Mouse (Mus musculus) neural tube, embryonic 12.5 days (tissue): ENCODE data around the gene Tll1. TPM values are rescaled to one million over a fixed set of nuclear protein-coding genes. Genes with fewer than 3 reads are reported as not detected.
A peak's percentile ranks its signal among the peaks of the same experiment; 100 is the strongest.

Source experiments
- ATAC-seq: fragments of 200-750 bp; cut with Nextera tagmentation; 2 replicates; pipeline ENCODE4 v1.8.0; 2017; ENCODE audit warnings: low read depth, mild to moderate bottlenecking, moderate TSS enrichment, moderate library complexity; ENCODE audit not compliant: low FRiP score
- H3K27ac ChIP-seq: fragments of 300-500 bp; sonication (generic); 2 replicates; pipeline ENCODE4 v1.5.1; 2016
- H3K27me3 ChIP-seq: fragments of 300-500 bp; sonication (generic); replicated peaks from 2 replicates; pipeline ENCODE4 v1.6.1; 2016; ENCODE audit warnings: mild to moderate bottlenecking
- H3K36me3 ChIP-seq: fragments of 300-500 bp; sonication (generic); 2 replicates; pipeline ENCODE4 v1.6.1; 2016; ENCODE audit warnings: mild to moderate bottlenecking
- H3K4me1 ChIP-seq: fragments of 300-500 bp; sonication (generic); 2 replicates; pipeline ENCODE4 v1.6.1; 2016
- H3K4me2 ChIP-seq: fragments of 300-500 bp; sonication (generic); replicated peaks from 2 replicates; pipeline ENCODE4 v1.6.1; 2016; ENCODE audit warnings: mild to moderate bottlenecking
- H3K4me3 ChIP-seq: fragments of 300-500 bp; sonication (generic); 2 replicates; pipeline ENCODE4 v1.5.1; 2016
- H3K9ac ChIP-seq: fragments of 300-500 bp; sonication (generic); 2 replicates; pipeline ENCODE4 v1.6.1; 2016; ENCODE audit warnings: mild to moderate bottlenecking
- H3K9me3 ChIP-seq: fragments of 300-500 bp; sonication (generic); 2 replicates; pipeline ENCODE4 v1.6.1; 2016; ENCODE audit warnings: mild to moderate bottlenecking
- WGBS: fragments of 180-500 bp; shearing (Covaris S2); methylation state at CpG from one replicate; pipeline ENCODE4 v1.1.7; 2016; 5-methylcytosine and 5-hydroxymethylcytosine counted together
- polyA plus RNA-seq: library from polyadenylated mRNA; unstranded; fragments of >200 nt; fragmentation: Nextera tagmentation; extraction: Ambion mirVana; gene quantifications from 2 replicates; pipeline ENCODE4 v1.2.1, GENCODE M21; 2016

The Tll1 gene
- polyA plus RNA-seq = 1.9 and 2.7 TPM in 2 replicates

DNA sequence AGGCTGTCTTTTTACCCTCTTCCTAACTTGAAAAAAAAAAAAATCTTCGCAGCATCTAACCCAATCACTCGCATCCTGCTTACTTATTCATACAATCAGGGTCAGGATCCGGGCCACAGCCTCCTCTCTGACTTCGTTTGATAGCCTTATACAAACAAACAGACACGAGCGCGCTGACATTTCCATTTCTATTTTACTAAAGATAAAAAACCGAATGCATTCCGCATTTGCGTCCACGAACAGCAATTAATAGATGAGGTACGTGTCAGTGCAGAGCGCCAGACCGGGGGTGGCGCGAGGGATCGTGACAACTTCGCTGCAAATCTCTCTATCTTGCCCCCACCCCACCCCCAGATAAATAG, at the start of gene Tll1:
Gene Tll1 (minus strand): TSS at position 248 of the 362 bp plus-strand sequence.
- no peak within 1 kb of the TSS for H3K27ac ChIP-seq
- 0 out of 2 replicates have a peak, but pooled peaks cover 4% of the 10 kb centered on the region for H3K27me3 ChIP-seq
- H3K4me3 ChIP-seq = peak within 1 kb of the TSS; percentile 64
- H3K9ac ChIP-seq = peak within 1 kb of the TSS; percentile 73
- H3K36me3 ChIP-seq = no peaks in the 10 kb centered on the region
- ATAC-seq = no peak; the same call in 1 of the 2 replicates
- H3K4me1 ChIP-seq = peaks cover 14% of the 10 kb centered on the region
- no peaks in the 10 kb centered on the region for H3K9me3 ChIP-seq
- under 1% methylated on average over 18 of the region's 18 CpGs for WGBS
- H3K4me2 ChIP-seq = peak within 1 kb of the TSS; percentile 97

DNA sequence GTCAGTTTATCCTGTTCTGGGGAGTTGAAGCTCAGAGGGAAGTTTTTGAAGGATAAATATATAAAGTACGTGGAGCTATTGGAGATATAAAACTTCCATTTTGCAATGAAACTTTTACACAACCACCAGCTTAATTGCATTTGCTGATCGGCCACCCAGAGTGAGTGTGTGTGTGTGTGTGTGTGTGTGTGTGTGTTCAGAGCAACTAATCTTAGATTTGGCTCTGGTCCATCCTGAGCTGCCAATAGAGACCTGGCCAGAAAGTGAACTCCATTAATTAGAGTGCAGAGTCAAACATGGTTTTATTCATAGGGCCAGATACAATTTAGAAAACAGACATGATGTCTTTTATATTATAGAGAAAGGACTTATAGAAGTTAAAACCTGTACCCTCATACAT, 32.6 kb upstream of the Tll1 start:
- Histone ChIP-seq H3K4me2 (no peak overlapping the region), H3K9ac (no peak overlapping the region), H3K4me1 (no peaks in the 10 kb centered on the region), H3K4me3 (no peak overlapping the region), H3K36me3 (no peaks in the 10 kb centered on the region), H3K27me3 (no peaks in the 10 kb centered on the region), H3K27ac (no peak overlapping the region), H3K9me3 (no peaks in the 10 kb centered on the region)
- 90% methylated on average over 2 of the region's 2 CpGs for WGBS
- ATAC-seq = no peak

DNA sequence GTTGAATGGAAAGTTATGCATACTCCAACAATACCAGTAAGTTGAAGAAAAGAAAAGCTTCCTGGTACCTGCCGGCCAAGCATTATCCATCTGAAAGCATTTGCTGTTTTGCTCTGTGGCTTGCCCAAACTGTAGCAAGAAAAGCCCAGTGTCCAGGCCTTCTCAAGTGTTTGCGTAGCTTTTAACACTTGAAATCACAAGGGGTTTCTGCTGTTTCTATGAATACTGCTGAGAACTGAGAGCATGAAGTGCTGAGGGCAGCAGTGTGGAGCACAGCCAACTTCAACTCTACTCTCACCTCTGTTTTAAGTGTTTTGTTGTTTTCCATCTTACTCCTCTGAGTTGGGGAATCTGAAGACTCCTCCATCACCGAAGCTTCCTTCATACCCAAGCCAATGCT, 15.5 kb upstream of the Tll1 start:
- Histone ChIP-seq H3K9ac (no peak overlapping the region), H3K4me2 (no peak overlapping the region), H3K4me1 (no peaks in the 10 kb centered on the region), H3K27me3 (no peaks in the 10 kb centered on the region), H3K9me3 (no peaks in the 10 kb centered on the region), H3K36me3 (no peaks in the 10 kb centered on the region), H3K4me3 (no peak overlapping the region), H3K27ac (no peak overlapping the region)
- WGBS = 92% methylated on average over 3 of the region's 3 CpGs
- ATAC-seq = no peak

DNA sequence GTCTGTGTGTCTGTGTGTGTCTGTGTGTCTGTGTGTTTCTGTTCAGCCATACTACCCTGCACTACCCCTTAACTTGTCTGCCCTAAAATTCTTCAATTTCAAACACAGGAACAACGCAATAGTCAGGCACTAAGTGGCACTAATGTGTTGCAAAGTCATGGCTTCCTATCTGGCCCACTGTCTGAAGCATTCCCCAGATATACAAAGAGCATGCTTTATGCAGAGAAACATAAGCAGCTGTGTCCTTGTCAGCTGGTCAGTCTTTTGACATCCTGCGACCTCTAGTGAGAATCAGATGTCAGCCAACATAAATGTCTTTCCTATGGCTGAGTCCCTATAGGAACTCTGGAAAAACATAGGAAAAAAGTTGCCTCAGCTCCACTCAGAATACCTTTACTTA, 11.6 kb upstream of the Tll1 start:
- 52% methylated on average over 2 of the region's 2 CpGs for WGBS
- no peak for ATAC-seq

DNA sequence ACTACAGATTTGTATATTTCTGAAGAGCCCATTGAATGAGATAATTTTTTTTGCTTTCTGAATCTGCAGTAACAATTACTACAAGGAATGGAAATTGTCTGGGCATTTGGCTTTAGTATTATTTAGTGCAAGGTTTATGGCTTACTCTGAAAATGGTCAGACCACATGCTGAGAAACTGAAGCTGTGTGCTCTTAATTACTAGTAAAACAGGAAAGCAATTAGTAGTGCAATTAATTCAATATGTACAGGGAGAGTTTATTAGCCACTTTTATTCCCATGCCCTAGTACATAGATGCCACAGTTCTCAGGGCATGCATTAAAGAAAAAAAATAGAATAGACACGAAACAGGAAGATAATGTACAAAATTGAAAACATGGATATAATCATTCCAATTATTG, 10.2 kb upstream of the Tll1 start:
- Histone ChIP-seq H3K4me1 (no peaks in the 10 kb centered on the region; the same call in 1 of the 2 replicates), H3K9me3 (no peaks in the 10 kb centered on the region), H3K4me2 (no peak overlapping the region), H3K27ac (no peak overlapping the region), H3K9ac (no peak overlapping the region), H3K4me3 (no peak overlapping the region), H3K27me3 (no peaks in the 10 kb centered on the region), H3K36me3 (no peaks in the 10 kb centered on the region)
- ATAC-seq = no peak
- WGBS = 76% methylated on average over 1 of the region's 1 CpGs

More for the DNA sequence above, 11.6 kb upstream of the Tll1 start:
- Histone ChIP-seq H3K27me3 (no peaks in the 10 kb centered on the region), H3K36me3 (no peaks in the 10 kb centered on the region), H3K27ac (no peak overlapping the region), H3K4me3 (no peak overlapping the region), H3K9ac (no peak overlapping the region), H3K9me3 (no peaks in the 10 kb centered on the region), H3K4me1 (no peaks in the 10 kb centered on the region; the same call in 1 of the 2 replicates), H3K4me2 (no peak overlapping the region)

DNA sequence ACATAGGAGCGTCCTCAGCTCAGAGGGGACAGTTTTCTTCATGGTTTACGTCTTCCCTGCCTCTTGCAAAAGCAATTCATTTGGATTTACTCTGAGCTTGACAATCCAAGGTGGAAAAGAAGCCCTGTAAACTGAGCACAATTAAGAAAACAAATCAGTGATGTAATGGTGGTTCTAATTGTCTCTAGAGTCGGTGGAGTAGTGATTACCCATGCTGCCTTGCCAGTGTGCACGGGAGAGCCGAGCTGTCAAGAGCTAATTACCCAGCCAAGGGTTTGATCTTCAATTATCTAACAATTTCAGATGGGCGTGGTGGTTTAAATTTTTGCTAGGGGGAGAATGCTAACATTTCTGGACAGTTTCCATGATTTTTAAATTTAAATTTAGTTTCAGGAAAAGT, 9.3 kb upstream of the Tll1 start:
- Histone ChIP-seq H3K36me3 (no peaks in the 10 kb centered on the region), H3K4me3 (no peak overlapping the region), H3K27ac (no peak overlapping the region), H3K27me3 (no peaks in the 10 kb centered on the region), H3K9me3 (no peaks in the 10 kb centered on the region), H3K4me2 (no peak overlapping the region), H3K4me1 (no peaks in the 10 kb centered on the region; the same call in 1 of the 2 replicates), H3K9ac (no peak overlapping the region)
- peak; percentile 56; the same call in 1 of the 2 replicates for ATAC-seq
- 35% methylated on average over 6 of the region's 6 CpGs for WGBS

DNA sequence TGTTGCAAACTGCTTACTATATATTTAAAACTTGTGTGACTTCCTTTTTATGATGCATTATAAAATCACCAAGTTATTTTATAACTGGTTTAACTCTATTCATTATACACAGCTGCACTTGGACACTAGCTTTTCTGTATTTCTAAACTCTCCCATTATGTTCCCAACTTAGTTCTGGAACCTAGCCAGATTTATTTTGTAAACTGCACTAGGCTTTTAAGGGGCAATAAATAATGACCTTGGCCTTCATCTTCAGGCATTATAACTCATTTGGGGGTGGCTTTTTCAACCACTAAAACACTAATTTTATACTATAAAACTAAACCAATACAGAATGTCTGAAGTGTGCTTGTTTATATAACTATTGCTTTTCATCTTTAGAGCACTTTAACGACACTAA, 8.8 kb upstream of the Tll1 start:
- H3K36me3 ChIP-seq = no peaks in the 10 kb centered on the region
- no peaks in the 10 kb centered on the region; the same call in 1 of the 2 replicates for H3K4me1 ChIP-seq
- no peaks in the 10 kb centered on the region for H3K27me3 ChIP-seq
- no peak overlapping the region for H3K4me3 ChIP-seq
- no peak overlapping the region for H3K9ac ChIP-seq
- no peak overlapping the region for H3K4me2 ChIP-seq
- H3K27ac ChIP-seq = no peak overlapping the region
- WGBS = 63% methylated on average over 1 of the region's 1 CpGs
- no peak for ATAC-seq
- no peaks in the 10 kb centered on the region for H3K9me3 ChIP-seq

DNA sequence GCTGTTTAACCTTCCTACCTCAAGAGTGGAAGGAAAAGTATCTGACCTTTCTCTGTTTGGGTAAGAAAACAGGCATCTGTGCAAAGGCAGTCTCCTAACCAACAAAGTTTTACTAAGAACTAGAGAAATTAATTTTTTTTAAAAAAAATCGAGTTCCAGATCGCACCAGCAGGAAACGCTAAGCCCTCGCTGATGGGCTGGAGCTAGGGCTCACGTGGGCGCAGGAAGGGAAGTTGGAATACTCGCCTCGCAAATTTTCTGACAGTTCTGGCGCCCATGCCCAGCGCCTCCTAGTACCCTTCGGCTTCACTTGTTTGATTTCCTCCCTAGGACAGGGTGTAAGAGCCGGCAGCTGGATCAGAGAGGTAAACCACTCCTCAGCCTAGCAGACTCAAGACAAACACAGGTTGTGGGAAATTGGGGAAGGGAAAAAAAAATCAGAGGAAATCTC, 365 bp upstream of the Tll1 start:
- 0 out of 2 replicates have a peak, but pooled peaks cover 4% of the 10 kb centered on the region for H3K27me3 ChIP-seq
- H3K9me3 ChIP-seq = no peaks in the 10 kb centered on the region
- ATAC-seq = no peak
- no peak overlapping the region for H3K27ac ChIP-seq
- WGBS = under 1% methylated on average over 12 of the region's 12 CpGs
- no peaks in the 10 kb centered on the region for H3K36me3 ChIP-seq
- H3K4me1 ChIP-seq = peaks cover 14% of the 10 kb centered on the region
- peak overlapping the region; percentile 73; the same call in 1 of the 2 replicates for H3K9ac ChIP-seq
- H3K4me3 ChIP-seq = peak overlapping the region; percentile 64
- H3K4me2 ChIP-seq = peak overlapping the region; percentile 97

DNA sequence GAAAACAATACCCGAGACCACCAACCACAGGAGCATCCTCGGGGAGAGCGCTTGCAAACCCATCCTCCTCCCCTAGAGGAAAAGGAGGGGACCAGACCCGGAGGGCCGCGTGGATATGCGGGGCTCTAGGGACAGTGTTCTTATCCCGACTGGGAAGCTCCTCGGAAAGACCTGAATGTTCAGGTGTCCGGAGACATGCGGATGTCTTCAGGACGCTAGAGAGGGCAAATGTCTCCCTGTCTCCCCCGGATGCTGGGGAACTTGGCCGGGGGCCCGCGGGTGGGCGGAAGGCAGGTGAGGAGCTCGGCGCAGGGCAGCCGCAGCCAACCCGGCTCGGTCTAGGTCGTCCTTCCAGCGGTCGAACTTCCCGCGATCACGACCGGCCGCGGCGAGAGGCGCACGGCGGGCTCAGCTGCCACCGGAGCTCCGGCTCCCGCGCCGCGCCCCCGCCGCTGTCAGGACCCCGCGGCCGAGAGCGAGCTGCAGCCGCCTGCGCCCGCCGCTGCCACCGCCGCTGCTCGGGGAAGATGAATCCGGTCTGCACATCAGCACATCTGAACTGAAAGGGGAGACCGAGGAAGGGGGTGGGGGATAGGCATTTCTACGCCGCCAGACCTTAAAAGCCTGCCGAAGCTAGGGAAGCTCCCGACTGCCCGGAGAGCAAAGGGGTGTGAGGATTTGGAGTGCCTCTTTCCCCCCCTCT, 599 bp downstream of the Tll1 start:
- no peak overlapping the region for H3K27ac ChIP-seq
- peak overlapping the region; percentile 64 for H3K4me3 ChIP-seq
- ATAC-seq = peak; percentile 81
- under 1% methylated on average over 61 of the region's 61 CpGs for WGBS
- peak overlapping the region; percentile 73 for H3K9ac ChIP-seq
- peaks cover 14% of the 10 kb centered on the region for H3K4me1 ChIP-seq
- peak overlapping the region; percentile 97 for H3K4me2 ChIP-seq
- 0 out of 2 replicates have a peak, but pooled peaks cover 4% of the 10 kb centered on the region for H3K27me3 ChIP-seq
- no peaks in the 10 kb centered on the region for H3K36me3 ChIP-seq
- no peaks in the 10 kb centered on the region for H3K9me3 ChIP-seq

DNA sequence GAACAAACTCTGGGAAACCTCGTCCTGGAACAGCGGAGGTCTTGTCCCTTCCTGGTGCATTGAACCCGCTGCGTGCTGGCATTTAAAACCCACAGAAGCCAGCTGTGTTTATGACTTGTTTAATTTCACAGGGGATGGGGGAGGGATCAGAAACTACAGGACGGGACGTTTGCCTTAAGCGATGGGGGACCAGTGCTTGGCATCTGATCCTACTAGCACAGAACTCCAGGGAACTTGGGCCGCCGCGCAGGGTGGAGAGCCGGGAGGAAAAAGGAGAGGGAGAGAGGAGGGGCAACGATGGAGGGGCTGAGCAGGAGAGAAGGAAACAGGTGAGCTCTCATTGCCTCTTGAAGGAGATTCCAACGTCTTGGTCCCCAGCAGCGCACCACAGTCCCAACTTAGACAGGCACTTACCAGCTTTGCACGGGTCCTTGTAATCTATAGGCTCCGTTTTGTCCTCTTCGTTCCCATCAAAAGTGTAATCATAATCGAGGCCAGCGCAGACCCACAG, 1.2 kb downstream of the Tll1 start:
- Histone ChIP-seq H3K9me3 (no peaks in the 10 kb centered on the region), H3K27ac (no peak overlapping the region), H3K4me2 (peak overlapping the region; percentile 97), H3K9ac (peak overlapping the region; percentile 73; the same call in 1 of the 2 replicates), H3K4me1 (peaks cover 14% of the 10 kb centered on the region), H3K4me3 (peak overlapping the region; percentile 64), H3K27me3 (0 out of 2 replicates have a peak, but pooled peaks cover 4% of the 10 kb centered on the region), H3K36me3 (no peaks in the 10 kb centered on the region)
- ATAC-seq = peak; percentile 36
- WGBS = 1% methylated on average over 19 of the region's 19 CpGs

DNA sequence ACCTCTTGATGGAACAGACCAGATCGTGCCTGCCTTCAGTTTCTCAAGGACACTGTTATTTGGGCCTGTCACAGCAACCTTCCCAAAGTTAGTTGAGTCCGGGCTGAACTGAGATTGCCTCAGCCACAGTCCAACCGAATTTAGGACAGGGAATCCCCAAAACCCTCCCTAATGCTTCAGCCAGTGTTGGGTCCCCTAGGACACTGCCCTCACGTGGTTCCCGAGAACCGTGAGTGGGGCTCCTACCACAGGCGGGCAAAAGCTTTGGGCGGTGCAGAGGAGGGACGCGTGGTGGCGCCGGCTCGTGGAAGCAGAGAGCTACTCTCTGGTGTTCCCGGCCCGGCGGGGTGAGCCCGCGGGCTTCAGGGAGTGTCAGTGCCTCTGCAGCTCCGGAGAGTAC, 1.9 kb downstream of the Tll1 start:
- Histone ChIP-seq H3K4me1 (peaks cover 14% of the 10 kb centered on the region), H3K9ac (no peak overlapping the region), H3K36me3 (no peaks in the 10 kb centered on the region), H3K4me3 (no peak overlapping the region), H3K27ac (no peak overlapping the region), H3K27me3 (0 out of 2 replicates have a peak, but pooled peaks cover 4% of the 10 kb centered on the region), H3K9me3 (no peaks in the 10 kb centered on the region), H3K4me2 (peak overlapping the region; percentile 97)
- peak; percentile 74 for ATAC-seq
- WGBS = 2% methylated on average over 19 of the region's 19 CpGs

DNA sequence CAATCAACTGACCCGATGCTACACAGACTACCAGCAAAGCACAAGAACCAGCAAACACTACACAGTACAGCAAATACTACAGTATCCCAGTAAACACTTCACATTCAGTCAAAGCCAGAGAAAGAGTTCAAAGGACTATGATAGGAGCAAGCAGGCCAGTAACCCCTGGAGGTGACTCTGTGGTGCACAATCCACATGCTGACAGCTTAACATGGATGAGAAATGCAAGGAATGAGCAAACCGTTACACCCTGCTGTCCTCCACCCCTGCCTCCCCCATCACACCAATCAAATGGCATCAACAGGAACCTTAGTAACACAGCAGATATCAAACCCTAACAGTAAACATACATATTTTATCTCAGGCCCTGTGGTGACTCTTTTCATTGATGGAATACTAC, 7.7 kb downstream of the Tll1 start:
- 78% methylated on average over 2 of the region's 2 CpGs for WGBS
- Histone ChIP-seq H3K4me1 (no peaks in the 10 kb centered on the region), H3K9me3 (no peaks in the 10 kb centered on the region), H3K9ac (no peak overlapping the region), H3K4me3 (no peak overlapping the region), H3K27ac (no peak overlapping the region), H3K4me2 (no peak overlapping the region), H3K27me3 (no peaks in the 10 kb centered on the region), H3K36me3 (no peaks in the 10 kb centered on the region)
- no peak for ATAC-seq
